Mouse (Mus musculus) MEL (cell line): ENCODE data around the gene Ccdc102a. TPM values are rescaled to one million over a fixed set of nuclear protein-coding genes. Genes with fewer than 3 reads are reported as not detected.

Source experiments
- DNase-seq: peaks from one replicate; pipeline ENCODE4 v3.0.0; 2011; ENCODE audit warnings: low read depth, low spot score
- H3K27ac ChIP-seq: 2 replicates; pipeline ENCODE4 v1.5.1; 2012; ENCODE audit warnings: low read depth, mild to moderate bottlenecking, control low read depth, low read length, moderate library complexity; ENCODE audit not compliant: control insufficient read depth
- H3K27me3 ChIP-seq, 2 experiments: fragments of 150-350 bp in 1 of 2; sonication (generic) in 1 of 2; 2 replicates each; pipeline ENCODE4 v1.6.1; 2012; ENCODE audit warnings: low read length in 2 of 2, mild to moderate bottlenecking in 2 of 2, improper control_type of control experiment in 1 of 2, moderate library complexity in 1 of 2; ENCODE audit not compliant: insufficient read depth in 2 of 2, control insufficient read depth in 1 of 2
- H3K36me3 ChIP-seq, 2 experiments: 2 replicates each; pipeline ENCODE4 v1.6.1; 2012 to 2014; ENCODE audit warnings: low read length in 2 of 2, improper control_type of control experiment in 1 of 2, inconsistent platforms in 1 of 2, mild to moderate bottlenecking in 1 of 2; ENCODE audit not compliant: insufficient read depth in 2 of 2, control insufficient read depth in 1 of 2
- H3K4me1 ChIP-seq, 2 experiments: fragments of 150-350 bp in 1 of 2; sonication (generic) in 1 of 2; 2 replicates each; pipeline ENCODE4 v1.6.1; 2012; ENCODE audit warnings: low read length in 2 of 2, improper control_type of control experiment in 1 of 2, mild to moderate bottlenecking in 1 of 2; ENCODE audit not compliant: insufficient read depth in 2 of 2, control insufficient read depth in 1 of 2
- H3K4me3 ChIP-seq, 2 experiments: fragments of 150-350 bp in 1 of 2; sonication (generic) in 1 of 2; 2 replicates each; pipeline ENCODE4 v1.5.1; 2012; ENCODE audit warnings: low read depth in 2 of 2, low read length in 2 of 2, mild to moderate bottlenecking in 2 of 2, moderate library complexity in 2 of 2, control low read depth in 1 of 2, improper control_type of control experiment in 1 of 2; ENCODE audit not compliant: control insufficient read depth in 1 of 2, insufficient read depth in 1 of 2
- H3K79me2 ChIP-seq: 2 replicates; pipeline ENCODE4 v1.6.1; 2012; ENCODE audit warnings: mild to moderate bottlenecking, low read length, moderate library complexity; ENCODE audit not compliant: control insufficient read depth, poor library complexity, insufficient read depth
- H3K9ac ChIP-seq: 2 replicates; pipeline ENCODE4 v1.6.1; 2012; ENCODE audit warnings: low read depth, mild to moderate bottlenecking, control low read depth, low read length, moderate library complexity; ENCODE audit not compliant: control insufficient read depth, poor library complexity, severe bottlenecking
- H3K9me3 ChIP-seq: fragments of 150-350 bp; sonication (generic); replicated peaks from 2 replicates; pipeline ENCODE4 v1.6.1; 2012; ENCODE audit warnings: mild to moderate bottlenecking, low read length, improper control_type of control experiment, moderate library complexity; ENCODE audit not compliant: insufficient read depth
- CHD1 ChIP-seq: IDR thresholded peaks from 2 replicates; pipeline ENCODE4 v1.6.1; 2012; ENCODE audit warnings: low read depth, mild to moderate bottlenecking, inconsistent platforms, low read length, improper control_type of control experiment
- CHD2 ChIP-seq: IDR thresholded peaks from 2 replicates; pipeline ENCODE4 v1.6.1; 2011; ENCODE audit warnings: low read length, improper control_type of control experiment
- CTCF ChIP-seq, 3 experiments: IDR thresholded peaks in 2 of 3; conservative IDR thresholded peaks in 1 of 3; 2 replicates each; pipeline ENCODE4 v1.5.1; 2011 to 2012; ENCODE audit warnings: low read length in 3 of 3, low read depth in 2 of 3, mild to moderate bottlenecking in 2 of 3, improper control_type of control experiment in 1 of 3, inconsistent platforms in 1 of 3, mixed read lengths in 1 of 3, moderate library complexity in 1 of 3; ENCODE audit not compliant: control insufficient read depth in 1 of 3, insufficient read depth in 1 of 3, poor library complexity in 1 of 3, severe bottlenecking in 1 of 3
- E2F4 ChIP-seq: IDR thresholded peaks from 2 replicates; pipeline ENCODE4 v1.6.1; 2011; ENCODE audit warnings: low read depth, low read length, improper control_type of control experiment, borderline replicate concordance
- ELF1 ChIP-seq: IDR thresholded peaks from 2 replicates; pipeline ENCODE4 v1.6.1; 2014; ENCODE audit warnings: low read depth, mild to moderate bottlenecking, inconsistent platforms, low read length, improper control_type of control experiment, moderate library complexity
- ETS1 ChIP-seq: IDR thresholded peaks from 2 replicates; pipeline ENCODE4 v1.6.1; 2012; ENCODE audit warnings: low read depth, mild to moderate bottlenecking, inconsistent platforms, low read length, improper control_type of control experiment, moderate library complexity
- GABPA ChIP-seq: IDR thresholded peaks from 2 replicates; pipeline ENCODE4 v1.6.1; 2012; ENCODE audit warnings: low read depth, mild to moderate bottlenecking, inconsistent platforms, low read length, improper control_type of control experiment, moderate library complexity
- HCFC1 ChIP-seq: IDR thresholded peaks from 2 replicates; pipeline ENCODE4 v1.6.1; 2012; ENCODE audit warnings: low read depth, mild to moderate bottlenecking, inconsistent platforms, low read length, improper control_type of control experiment, moderate library complexity
- JUND ChIP-seq: IDR thresholded peaks from 2 replicates; pipeline ENCODE4 v1.6.1; 2011; ENCODE audit warnings: low read depth, mild to moderate bottlenecking, improper control_type of control experiment, low read length
- MAFK ChIP-seq: IDR thresholded peaks from 2 replicates; pipeline ENCODE4 v1.6.1; 2011; ENCODE audit warnings: low read depth, mild to moderate bottlenecking, low read length, improper control_type of control experiment, borderline replicate concordance
- MAX ChIP-seq: IDR thresholded peaks from 2 replicates; pipeline ENCODE4 v1.6.1; 2011; ENCODE audit warnings: low read length, improper control_type of control experiment
- MEF2A ChIP-seq: IDR thresholded peaks from 2 replicates; pipeline ENCODE4 v1.6.1; 2014; ENCODE audit warnings: low read depth, mild to moderate bottlenecking, inconsistent platforms, low read length, improper control_type of control experiment; ENCODE audit not compliant: poor library complexity, insufficient replicate concordance, severe bottlenecking; ENCODE audit errors: extremely low read depth
- MXI1 ChIP-seq: IDR thresholded peaks from 2 replicates; pipeline ENCODE4 v1.6.1; 2011; ENCODE audit warnings: mild to moderate bottlenecking, low read depth, low read length, improper control_type of control experiment
- NELFE ChIP-seq: IDR thresholded peaks from 2 replicates; pipeline ENCODE4 v1.6.1; 2011; ENCODE audit warnings: low read depth, low read length, improper control_type of control experiment
- POLR2AphosphoS2 ChIP-seq: IDR thresholded peaks from 2 replicates; pipeline ENCODE4 v1.6.1; 2011; ENCODE audit warnings: low read length, improper control_type of control experiment
- RCOR1 ChIP-seq: IDR thresholded peaks from 2 replicates; pipeline ENCODE4 v1.6.1; 2012; ENCODE audit warnings: low read depth, mild to moderate bottlenecking, inconsistent platforms, low read length, improper control_type of control experiment
- SIN3A ChIP-seq: IDR thresholded peaks from 2 replicates; pipeline ENCODE4 v1.6.1; 2012; ENCODE audit warnings: low read length, improper control_type of control experiment, inconsistent platforms
- SMC3 ChIP-seq: IDR thresholded peaks from 2 replicates; pipeline ENCODE4 v1.6.1; 2011; ENCODE audit warnings: low read depth, low read length, improper control_type of control experiment
- TAL1 ChIP-seq: IDR thresholded peaks from 2 replicates; pipeline ENCODE4 v1.6.1; 2012; ENCODE audit warnings: mild to moderate bottlenecking, inconsistent platforms, low read length, moderate library complexity, mixed read lengths
- TBP ChIP-seq: IDR thresholded peaks from 2 replicates; pipeline ENCODE4 v1.8.0; 2011; ENCODE audit warnings: low read depth, low read length, improper control_type of control experiment
- TCF12 ChIP-seq: IDR thresholded peaks from 2 replicates; pipeline ENCODE4 v1.6.1; 2014; ENCODE audit warnings: low read depth, mild to moderate bottlenecking, inconsistent platforms, low read length, improper control_type of control experiment, moderate library complexity
- UBTF ChIP-seq: IDR thresholded peaks from 2 replicates; pipeline ENCODE4 v1.6.1; 2012; ENCODE audit warnings: low read depth, mild to moderate bottlenecking, inconsistent platforms, low read length, improper control_type of control experiment, moderate library complexity, borderline replicate concordance; ENCODE audit not compliant: insufficient read depth
- USF1 ChIP-seq: IDR thresholded peaks from 2 replicates; pipeline ENCODE4 v1.6.1; 2014; ENCODE audit warnings: low read depth, mild to moderate bottlenecking, inconsistent platforms, low read length, improper control_type of control experiment, moderate library complexity
- ZC3H11A ChIP-seq: IDR thresholded peaks from 2 replicates; pipeline ENCODE4 v1.6.1; 2012; ENCODE audit warnings: low read depth, mild to moderate bottlenecking, inconsistent platforms, low read length, improper control_type of control experiment
- ZKSCAN1 ChIP-seq: IDR thresholded peaks from 2 replicates; pipeline ENCODE4 v1.6.1; 2012; ENCODE audit warnings: low read depth, mild to moderate bottlenecking, inconsistent platforms, low read length, improper control_type of control experiment, moderate library complexity
- ZMIZ1 ChIP-seq: IDR thresholded peaks from 2 replicates; pipeline ENCODE4 v1.6.1; 2012; ENCODE audit warnings: low read depth, mild to moderate bottlenecking, inconsistent platforms, low read length, improper control_type of control experiment, moderate library complexity
- ZNF384 ChIP-seq: IDR thresholded peaks from 2 replicates; pipeline ENCODE4 v1.6.1; 2012; ENCODE audit warnings: low read depth, mild to moderate bottlenecking, inconsistent platforms, low read length, improper control_type of control experiment
- polyA plus RNA-seq, 2 experiments: library from polyadenylated mRNA; stranded (reverse) in 1 of 2; unstranded in 1 of 2; fragments of >175 nt in 1 of 2; fragments of >200 nt in 1 of 2; gene quantifications; 2 replicates each; pipeline versions ENCODE4 v1.2.1 to v1.2.4; 2012; ENCODE audit warnings: low replicate concordance in 2 of 2, low read depth in 1 of 2; ENCODE audit not compliant: insufficient read length in 2 of 2, insufficient read depth in 1 of 2, missing spikeins in 1 of 2
- total RNA-seq: library from RNA; depleted of rRNA; stranded (reverse); fragments of 300-350 nt; gene quantifications from 2 replicates; pipeline ENCODE4 v1.2.3, GENCODE M21; 2012

Ccdc102a gene
- total and polyA plus RNA-seq, 3 experiments = 1.7 to 6.8 TPM; not detected in 1

GRCm38 (mm10) chr8:94874358-94874757 is 43.5 kb downstream of the Ccdc102a start (continued):
- TF ChIP-seq MEF2A (no peak), UBTF (no peak), MAFK (no peak), GABPA (no peak), RCOR1 (no peak), JUND (no peak), MXI1 (no peak), ETS1 (no peak), ZMIZ1 (no peak), USF1 (no peak), ZNF384 (no peak), TBP (no peak), ZKSCAN1 (no peak), TAL1 (no peak), MAX (no peak)

- no peaks in the 10 kb centered on the region for H3K79me2 ChIP-seq
- no peaks in the 10 kb centered on the region for H3K9me3 ChIP-seq
- no peak overlapping the region for H3K9ac ChIP-seq
- H3K4me3 ChIP-seq = no peak overlapping the region
- peaks cover 2 to 12% of the 10 kb centered on the region in 2 experiments for H3K4me1 ChIP-seq
- peaks cover 0 to 6% of the 10 kb centered on the region in 2 experiments; a peak in 2 of 4 replicates for H3K36me3 ChIP-seq
- TF ChIP-seq USF1 = no peak
- TF ChIP-seq TBP = no peak
- TF ChIP-seq, all 39 proteins: peak for 0
- Histone ChIP-seq H3K27me3 (no peaks in the 10 kb centered on the region), H3K27ac (no peak overlapping the region)
- no peak for DNase-seq
Measured at GRCm38 (mm10) chr8:94872576-94872975, 45.3 kb downstream of the Ccdc102a start.

GRCm38 (mm10) chr8:94872156-94872555 is 45.7 kb downstream of the Ccdc102a start:
- H3K36me3 ChIP-seq = peaks cover 0 to 6% of the 10 kb centered on the region in 2 experiments; a peak in 2 of 4 replicates
- no peaks in the 10 kb centered on the region for H3K9me3 ChIP-seq
- no peak overlapping the region for H3K4me3 ChIP-seq
- peaks cover 2 to 12% of the 10 kb centered on the region in 2 experiments for H3K4me1 ChIP-seq
- H3K27me3 ChIP-seq = no peaks in the 10 kb centered on the region
- no peak for TF ChIP-seq CHD2
- TF ChIP-seq ETS1 = no peak
- no peak for TF ChIP-seq CHD1
- no peak for TF ChIP-seq CTCF (IDR thresholded peaks at IDR 0.05 in 2 of 3, conservative IDR thresholded peaks at IDR 0.05 in 1 of 3; ENCODE audit: control insufficient read depth in 1 of 3, insufficient read depth in 1 of 3, low read depth in 2 of 3, low read length in 3 of 3, poor library complexity in 1 of 3, severe bottlenecking in 1 of 3)
- TF ChIP-seq NELFE = no peak
- no peak for TF ChIP-seq HCFC1
- TF ChIP-seq MAFK = no peak
- TF ChIP-seq ZC3H11A = no peak
- no peak for TF ChIP-seq E2F4
- no peak for TF ChIP-seq MAX
- TF ChIP-seq RCOR1 = no peak
- TF ChIP-seq ZKSCAN1 = no peak
- no peak for TF ChIP-seq ZMIZ1
- no peak for TF ChIP-seq TCF12
- TF ChIP-seq SIN3A = no peak
- no peak for TF ChIP-seq SMC3
- no peak for TF ChIP-seq POLR2AphosphoS2
- TF ChIP-seq ELF1 = no peak
- no peak for DNase-seq
- no peak overlapping the region for H3K27ac ChIP-seq
- H3K79me2 ChIP-seq = no peaks in the 10 kb centered on the region
- H3K9ac ChIP-seq = no peak overlapping the region
